Mouse (Mus musculus): ENCODE measurements around the gene Tomm7. TPM values are rescaled to one million over a fixed set of nuclear protein-coding genes. Genes with fewer than 3 reads are reported as not detected.
"Not testable (repeated sequence)": the region's sequence is repeated elsewhere in the genome, so short reads cannot be mapped to it uniquely, and the experiment has no call there.

Tomm7 gene
- polyA plus RNA-seq (2017; shearing (Covaris generic)) = 100 to 1,000 TPM in 1 of 2 experiments, 10 to 100 TPM in 1; 57.3 to 118 TPM

- ATAC-seq = peak; percentile 92
These were observed at the start of gene Tomm7 for GRCm38 (mm10) chr5:23843674-23844530. Gene Tomm7, minus strand, starts transcription at chr5:23844161.

- peak; percentile 6 for ATAC-seq
These were observed 49.3 kb upstream of the Tomm7 start for GRCm38 (mm10) chr5:23893156-23893863.

- ATAC-seq = no peak
These were observed 46.8 kb upstream of the Tomm7 start for GRCm38 (mm10) chr5:23890734-23891133.

- ATAC-seq = no peak
These were observed 45.5 kb upstream of the Tomm7 start for GRCm38 (mm10) chr5:23889461-23889860.

GRCm38 (mm10) chr5:23887111-23887510 is 43.1 kb upstream of the Tomm7 start:
- ATAC-seq = no peak

GRCm38 (mm10) chr5:23874457-23874856 is 30.5 kb upstream of the Tomm7 start:
- peak; percentile 85 for ATAC-seq

GRCm38 (mm10) chr5:23872586-23872985 is 28.6 kb upstream of the Tomm7 start:
- no peak for ATAC-seq

- peak; percentile 15 for ATAC-seq
These were observed 27.4 kb upstream of the Tomm7 start for GRCm38 (mm10) chr5:23871323-23871722.

- no peak for ATAC-seq
These were observed 22.0 kb upstream of the Tomm7 start for GRCm38 (mm10) chr5:23865941-23866340.

- ATAC-seq = no peak
These were observed 20.3 kb upstream of the Tomm7 start for GRCm38 (mm10) chr5:23864054-23864965.

GRCm38 (mm10) chr5:23863166-23864053 is 19.4 kb upstream of the Tomm7 start:
- ATAC-seq = no peak

GRCm38 (mm10) chr5:23862291-23862690 is 18.3 kb upstream of the Tomm7 start:
- no peak for ATAC-seq

GRCm38 (mm10) chr5:23861721-23862120 is 17.8 kb upstream of the Tomm7 start:
- ATAC-seq = no peak

GRCm38 (mm10) chr5:23859896-23860295 is 15.9 kb upstream of the Tomm7 start:
- no peak for ATAC-seq

- no peak for ATAC-seq
These were observed 15.2 kb upstream of the Tomm7 start for GRCm38 (mm10) chr5:23859087-23859718.

- no peak for ATAC-seq
These were observed 14.7 kb upstream of the Tomm7 start for GRCm38 (mm10) chr5:23858643-23859042.

GRCm38 (mm10) chr5:23858001-23858400 is 14.0 kb upstream of the Tomm7 start:
- ATAC-seq = no peak

- no peak for ATAC-seq
These were observed 13.2 kb upstream of the Tomm7 start for GRCm38 (mm10) chr5:23857189-23857588.

- no peak for ATAC-seq
These were observed 12.2 kb upstream of the Tomm7 start for GRCm38 (mm10) chr5:23856164-23856563.

- ATAC-seq = no peak
These were observed 11.5 kb upstream of the Tomm7 start for GRCm38 (mm10) chr5:23855484-23855883.

GRCm38 (mm10) chr5:23852916-23853315 is 9.0 kb upstream of the Tomm7 start:
- not testable (repeated sequence) for ATAC-seq
